Mouse (Mus musculus): ENCODE results near the gene Aven. TPM values are rescaled to one million over a fixed set of nuclear protein-coding genes. Genes with fewer than 3 reads are reported as not detected.

Aven gene
- polyA plus RNA-seq, 1 experiment from 2014 or later, result 3.2 TPM

DNA sequence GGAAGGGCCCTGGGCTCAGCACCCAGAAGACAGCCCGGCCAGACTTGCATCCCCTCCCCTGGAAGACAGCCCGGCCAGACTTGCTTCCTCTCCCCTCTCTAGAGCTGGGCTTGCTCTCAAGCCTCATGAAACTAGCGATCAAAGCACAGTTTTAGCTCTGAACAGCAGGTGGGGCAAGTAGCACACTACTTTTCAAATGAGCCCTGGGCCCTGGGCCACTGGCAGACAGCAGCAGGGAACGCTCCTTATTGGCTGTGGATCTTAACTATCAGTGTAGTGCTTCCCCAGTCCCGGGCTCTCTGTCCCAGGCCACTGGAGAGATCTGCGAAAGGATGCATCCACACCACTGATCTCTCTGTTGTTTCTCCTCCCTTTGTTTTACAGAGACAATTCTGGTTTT lies 8.4 kb downstream of the Aven start:
- Histone ChIP-seq H3K9ac (replicated peaks; ENCODE audit: low read length) (no peak overlapping the region), H3K4me3 (replicated peaks; ENCODE audit: low read depth, low read length) (no peak overlapping the region), H3K4me2 (ENCODE audit: low read length) (no peak overlapping the region), H3K4me1 (ENCODE audit: control insufficient read depth, insufficient read depth, low read length) (no peaks in the 10 kb centered on the region), H3K36me3 (ENCODE audit: control insufficient read depth, insufficient read depth, low read length) (no peaks in the 10 kb centered on the region), H3K27ac (replicated peaks; ENCODE audit: low read depth, low read length) (no peak overlapping the region), H3K27me3 (ENCODE audit: control insufficient read depth, insufficient read depth, low read length) (no peaks in the 10 kb centered on the region), H3K9me3 (ENCODE audit: control insufficient read depth, low read length) (no peaks in the 10 kb centered on the region)
- WGBS, result 2% methylated on average over 6 of the region's 6 CpGs
- peak; percentile 89 for ATAC-seq (ENCODE audit: low FRiP score, low TSS enrichment)
- peak; percentile 89 for DNase-seq

DNA sequence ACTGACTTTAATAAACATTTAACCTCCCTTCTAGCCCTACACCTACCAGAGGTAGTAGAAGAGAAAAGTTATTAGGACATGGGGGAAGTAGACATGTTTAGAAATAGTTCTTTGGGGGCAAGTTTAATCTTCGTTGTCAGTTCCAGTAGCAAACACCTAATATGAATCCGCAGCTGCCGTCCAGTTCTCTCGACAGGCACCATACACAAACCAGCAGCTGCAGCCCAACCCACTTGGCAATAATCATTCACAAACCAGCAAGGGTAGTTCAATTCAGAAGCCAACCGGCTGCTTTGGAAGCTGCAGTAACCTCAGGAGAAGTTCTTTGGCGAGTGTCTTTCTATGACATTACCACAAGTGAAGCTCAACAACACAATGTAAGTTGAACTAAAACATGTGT lies 11.2 kb downstream of the Aven start:
- ATAC-seq (ENCODE audit: low FRiP score, low TSS enrichment), result no peak
- whole genome bisulfite sequencing, result 91% methylated on average over 6 of the region's 6 CpGs
- Histone ChIP-seq H3K27me3 (ENCODE audit: control insufficient read depth, insufficient read depth, low read length) (no peaks in the 10 kb centered on the region), H3K27ac (replicated peaks; ENCODE audit: low read depth, low read length) (no peak overlapping the region), H3K4me3 (replicated peaks; ENCODE audit: low read depth, low read length) (no peak overlapping the region), H3K9me3 (ENCODE audit: control insufficient read depth, low read length) (no peaks in the 10 kb centered on the region), H3K9ac (replicated peaks; ENCODE audit: low read length) (no peak overlapping the region), H3K4me1 (ENCODE audit: control insufficient read depth, insufficient read depth, low read length) (no peaks in the 10 kb centered on the region), H3K36me3 (ENCODE audit: control insufficient read depth, insufficient read depth, low read length) (no peaks in the 10 kb centered on the region), H3K4me2 (ENCODE audit: low read length) (no peak overlapping the region)
- no peak for DNase-seq

DNA sequence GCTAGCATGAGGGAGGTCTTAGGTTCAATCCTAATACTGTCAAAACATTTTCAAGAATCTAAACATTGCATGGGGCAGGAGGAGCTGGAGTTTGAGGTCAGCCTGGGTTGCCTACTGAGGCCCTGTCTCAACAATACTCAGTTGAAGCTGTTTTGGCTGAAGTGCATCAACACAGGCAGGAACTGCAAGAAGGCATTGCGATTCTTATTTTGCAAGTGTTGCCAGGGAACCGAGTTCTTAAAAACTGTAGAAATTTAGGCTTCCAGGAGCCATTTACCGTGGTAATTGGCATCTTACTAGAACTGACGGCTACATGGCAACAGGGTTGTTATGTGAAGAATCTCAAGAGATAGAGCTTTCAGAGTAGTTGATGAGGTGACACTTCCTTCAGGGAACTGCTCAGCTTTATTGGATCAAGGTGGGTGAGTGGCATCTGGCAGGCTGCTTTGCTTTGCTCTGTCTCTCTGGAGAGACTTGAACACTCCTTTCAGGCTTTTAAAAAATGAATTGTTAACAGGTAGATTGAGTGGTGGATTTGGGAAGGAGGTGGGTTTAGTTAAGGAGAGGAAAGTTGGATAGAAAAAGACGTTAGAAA lies 14.2 kb downstream of the Aven start:
- Histone ChIP-seq H3K4me2 (ENCODE audit: low read length) (no peak overlapping the region), H3K27ac (replicated peaks; ENCODE audit: low read depth, low read length) (no peak overlapping the region), H3K36me3 (ENCODE audit: control insufficient read depth, insufficient read depth, low read length) (no peaks in the 10 kb centered on the region), H3K9me3 (ENCODE audit: control insufficient read depth, low read length) (no peaks in the 10 kb centered on the region), H3K27me3 (ENCODE audit: control insufficient read depth, insufficient read depth, low read length) (no peaks in the 10 kb centered on the region), H3K4me1 (ENCODE audit: control insufficient read depth, insufficient read depth, low read length) (no peaks in the 10 kb centered on the region), H3K4me3 (replicated peaks; ENCODE audit: low read depth, low read length) (no peak overlapping the region), H3K9ac (replicated peaks; ENCODE audit: low read length) (no peak overlapping the region)
- no peak for DNase-seq
- 77% methylated on average over 5 of the region's 5 CpGs for WGBS
- no peak for ATAC-seq (ENCODE audit: low FRiP score, low TSS enrichment)

DNA sequence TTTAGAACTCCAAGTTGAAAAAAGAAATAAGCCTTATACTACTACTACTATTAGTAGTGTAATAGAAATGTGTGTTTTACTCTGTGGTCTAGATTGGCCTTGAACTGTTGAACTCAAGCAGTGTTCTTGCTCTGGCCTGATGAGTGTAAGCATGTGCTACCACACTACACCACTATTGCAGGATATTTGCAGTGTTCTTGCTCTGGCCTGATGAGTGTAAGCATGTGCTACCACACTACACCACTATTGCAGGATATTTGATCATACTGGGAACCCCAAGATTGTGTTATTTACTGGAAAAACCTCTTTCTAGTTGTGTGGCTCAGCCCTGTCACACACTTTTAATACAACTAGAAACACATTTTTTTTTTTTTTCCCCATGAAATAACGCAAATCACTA lies 14.7 kb downstream of the Aven start:
- Histone ChIP-seq H3K36me3 (ENCODE audit: control insufficient read depth, insufficient read depth, low read length) (no peaks in the 10 kb centered on the region), H3K4me3 (replicated peaks; ENCODE audit: low read depth, low read length) (no peak overlapping the region), H3K27me3 (ENCODE audit: control insufficient read depth, insufficient read depth, low read length) (no peaks in the 10 kb centered on the region), H3K9me3 (ENCODE audit: control insufficient read depth, low read length) (no peaks in the 10 kb centered on the region), H3K4me2 (ENCODE audit: low read length) (no peak overlapping the region), H3K9ac (replicated peaks; ENCODE audit: low read length) (no peak overlapping the region), H3K27ac (replicated peaks; ENCODE audit: low read depth, low read length) (no peak overlapping the region), H3K4me1 (ENCODE audit: control insufficient read depth, insufficient read depth, low read length) (no peaks in the 10 kb centered on the region)
- no peak for ATAC-seq (ENCODE audit: low FRiP score, low TSS enrichment)
- DNase-seq, result no peak
- WGBS, result 96% methylated on average over 1 of the region's 1 CpGs

DNA sequence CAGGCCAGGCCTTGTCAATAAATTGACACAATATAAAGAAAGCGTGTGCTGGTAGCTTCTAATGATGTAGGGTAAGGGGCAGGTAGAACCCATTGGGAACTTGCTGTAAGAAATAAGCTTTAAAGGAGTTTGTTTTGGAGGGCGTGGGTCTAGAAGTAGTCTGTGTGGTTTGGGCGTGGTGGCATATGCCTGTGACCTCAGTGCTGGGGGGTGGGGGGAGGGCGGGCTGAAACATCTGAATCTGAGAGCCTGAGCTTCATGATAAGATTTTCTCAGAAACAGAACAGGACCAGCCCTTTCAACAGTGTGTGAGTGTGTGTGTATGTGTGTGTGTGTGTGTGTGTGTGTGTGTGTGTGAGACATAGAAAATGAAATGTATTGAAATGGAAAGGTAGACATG lies 17.4 kb downstream of the Aven start:
- no peaks in the 10 kb centered on the region for H3K9me3 ChIP-seq (ENCODE audit: control insufficient read depth, low read length)
- WGBS, result 94% methylated on average over 4 of the region's 4 CpGs
- ATAC-seq (ENCODE audit: low FRiP score, low TSS enrichment), result no peak
- no peak overlapping the region for H3K27ac ChIP-seq (replicated peaks; ENCODE audit: low read depth, low read length)
- no peak for DNase-seq
- no peaks in the 10 kb centered on the region for H3K36me3 ChIP-seq (ENCODE audit: control insufficient read depth, insufficient read depth, low read length)
- H3K27me3 ChIP-seq (ENCODE audit: control insufficient read depth, insufficient read depth, low read length), result no peaks in the 10 kb centered on the region
- no peaks in the 10 kb centered on the region for H3K4me1 ChIP-seq (ENCODE audit: control insufficient read depth, insufficient read depth, low read length)
- no peak overlapping the region for H3K4me3 ChIP-seq (replicated peaks; ENCODE audit: low read depth, low read length)
- no peak overlapping the region for H3K4me2 ChIP-seq (ENCODE audit: low read length)
- H3K9ac ChIP-seq (replicated peaks; ENCODE audit: low read length), result no peak overlapping the region

DNA sequence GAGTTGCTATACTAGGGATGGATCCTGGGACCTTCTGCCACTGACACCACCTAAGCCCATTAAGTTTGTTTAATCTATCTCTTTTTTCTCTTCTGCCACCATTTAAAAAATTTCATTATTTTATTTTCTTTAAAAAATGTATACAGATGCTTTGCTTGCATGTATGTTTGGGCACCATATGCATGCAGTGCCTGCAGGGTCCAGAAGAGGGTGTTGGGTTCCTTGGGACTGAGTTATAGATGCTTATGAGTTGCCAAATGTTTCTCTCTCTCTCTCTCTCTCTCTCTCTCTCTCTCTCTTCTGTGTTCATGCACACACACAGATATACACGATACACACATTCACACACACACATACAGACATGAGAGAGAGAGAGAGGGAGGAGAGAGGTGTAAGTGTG lies 20.3 kb downstream of the Aven start:
- ATAC-seq (ENCODE audit: low FRiP score, low TSS enrichment), result no peak

DNA sequence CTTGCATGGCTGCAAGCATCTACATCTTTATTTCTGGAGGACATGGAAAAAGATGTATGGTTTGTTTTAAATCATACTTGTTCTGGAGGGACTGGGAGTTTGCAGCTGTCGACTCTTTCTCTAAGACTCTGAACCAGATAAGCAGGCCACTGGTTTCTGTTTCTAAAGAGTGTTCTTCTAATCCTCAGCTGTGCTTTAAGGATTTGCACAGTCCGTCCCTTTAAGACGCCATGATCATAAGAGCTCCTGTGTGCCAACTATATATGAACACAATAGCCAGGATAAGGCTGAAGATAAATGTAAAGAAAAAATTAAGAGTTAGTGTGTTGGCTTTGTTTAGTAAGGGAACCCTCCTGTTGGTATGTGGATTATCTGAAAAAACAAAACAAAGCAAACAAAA lies 24.0 kb downstream of the Aven start:
- no peak overlapping the region for H3K4me2 ChIP-seq (ENCODE audit: low read length)
- 67% methylated on average over 3 of the region's 3 CpGs for WGBS
- ATAC-seq (ENCODE audit: low FRiP score, low TSS enrichment) (no peak), DNase-seq (no peak)
- no peak overlapping the region for H3K4me3 ChIP-seq (replicated peaks; ENCODE audit: low read depth, low read length)
- no peaks in the 10 kb centered on the region for H3K36me3 ChIP-seq (ENCODE audit: control insufficient read depth, insufficient read depth, low read length)
- H3K27ac ChIP-seq (replicated peaks; ENCODE audit: low read depth, low read length), result no peak overlapping the region
- H3K9me3 ChIP-seq (ENCODE audit: control insufficient read depth, low read length), result no peaks in the 10 kb centered on the region
- H3K4me1 ChIP-seq (ENCODE audit: control insufficient read depth, insufficient read depth, low read length), result no peaks in the 10 kb centered on the region
- no peaks in the 10 kb centered on the region for H3K27me3 ChIP-seq (ENCODE audit: control insufficient read depth, insufficient read depth, low read length)
- no peak overlapping the region for H3K9ac ChIP-seq (replicated peaks; ENCODE audit: low read length)

More for the DNA sequence above, 20.3 kb downstream of the Aven start:
- Histone ChIP-seq H3K4me2 (ENCODE audit: low read length) (no peak overlapping the region), H3K4me1 (ENCODE audit: control insufficient read depth, insufficient read depth, low read length) (no peaks in the 10 kb centered on the region), H3K27ac (replicated peaks; ENCODE audit: low read depth, low read length) (no peak overlapping the region), H3K9me3 (ENCODE audit: control insufficient read depth, low read length) (no peaks in the 10 kb centered on the region), H3K36me3 (ENCODE audit: control insufficient read depth, insufficient read depth, low read length) (no peaks in the 10 kb centered on the region), H3K9ac (replicated peaks; ENCODE audit: low read length) (no peak overlapping the region), H3K4me3 (replicated peaks; ENCODE audit: low read depth, low read length) (no peak overlapping the region), H3K27me3 (ENCODE audit: control insufficient read depth, insufficient read depth, low read length) (no peaks in the 10 kb centered on the region)
- DNase-seq, result no peak
- 94% methylated on average over 1 of the region's 1 CpGs for WGBS

DNA sequence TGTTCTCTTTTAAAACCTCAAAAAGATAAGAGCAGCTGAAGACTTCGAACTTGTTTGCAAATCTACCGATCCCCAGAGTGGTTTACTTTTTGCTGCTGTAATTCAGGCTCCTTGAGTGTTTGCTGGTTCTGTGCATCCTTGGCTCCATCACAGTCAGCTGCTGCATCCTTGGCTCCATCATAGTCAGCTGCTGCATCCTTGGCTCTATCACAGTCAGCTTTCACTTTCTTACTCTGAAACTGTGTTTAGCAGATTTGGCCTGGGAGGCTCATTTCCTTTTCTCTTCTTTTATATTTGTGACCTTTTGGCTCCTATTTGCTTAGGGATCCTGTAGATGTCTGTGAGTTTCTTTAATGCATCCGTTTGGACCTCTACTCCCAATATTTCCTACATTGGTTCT lies 24.5 kb downstream of the Aven start:
- DNase-seq (no peak), ATAC-seq (ENCODE audit: low FRiP score, low TSS enrichment) (no peak)
- Histone ChIP-seq H3K9ac (replicated peaks; ENCODE audit: low read length) (no peak overlapping the region), H3K4me1 (ENCODE audit: control insufficient read depth, insufficient read depth, low read length) (no peaks in the 10 kb centered on the region), H3K9me3 (ENCODE audit: control insufficient read depth, low read length) (no peaks in the 10 kb centered on the region), H3K4me3 (replicated peaks; ENCODE audit: low read depth, low read length) (no peak overlapping the region), H3K36me3 (ENCODE audit: control insufficient read depth, insufficient read depth, low read length) (no peaks in the 10 kb centered on the region), H3K4me2 (ENCODE audit: low read length) (no peak overlapping the region), H3K27me3 (ENCODE audit: control insufficient read depth, insufficient read depth, low read length) (no peaks in the 10 kb centered on the region), H3K27ac (replicated peaks; ENCODE audit: low read depth, low read length) (no peak overlapping the region)
- WGBS, result 84% methylated on average over 3 of the region's 3 CpGs

DNA sequence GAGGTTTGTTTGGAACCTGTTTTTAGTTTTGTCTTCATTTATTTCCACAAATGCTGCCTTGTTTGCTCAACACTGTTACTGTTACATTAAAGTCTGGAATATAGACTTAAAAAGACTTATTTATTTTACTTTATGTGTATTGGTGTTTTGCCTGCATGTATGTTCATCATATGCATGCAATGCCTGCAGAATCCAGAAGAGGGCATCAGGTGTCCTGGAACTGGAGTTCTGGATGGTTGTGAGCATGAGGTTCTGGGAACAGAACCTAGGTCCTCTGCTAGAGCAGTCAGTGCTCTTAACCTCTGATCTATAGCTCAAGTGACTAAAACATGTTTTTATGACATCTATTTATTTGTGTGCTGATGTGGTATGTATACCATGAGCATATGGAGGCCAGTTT lies 25.8 kb downstream of the Aven start:
- Histone ChIP-seq H3K4me1 (ENCODE audit: control insufficient read depth, insufficient read depth, low read length) (no peaks in the 10 kb centered on the region), H3K9me3 (ENCODE audit: control insufficient read depth, low read length) (no peaks in the 10 kb centered on the region), H3K27me3 (ENCODE audit: control insufficient read depth, insufficient read depth, low read length) (no peaks in the 10 kb centered on the region), H3K36me3 (ENCODE audit: control insufficient read depth, insufficient read depth, low read length) (no peaks in the 10 kb centered on the region), H3K4me3 (replicated peaks; ENCODE audit: low read depth, low read length) (no peak overlapping the region), H3K4me2 (ENCODE audit: low read length) (no peak overlapping the region), H3K9ac (replicated peaks; ENCODE audit: low read length) (no peak overlapping the region), H3K27ac (replicated peaks; ENCODE audit: low read depth, low read length) (no peak overlapping the region)
- DNase-seq (no peak), ATAC-seq (ENCODE audit: low FRiP score, low TSS enrichment) (no peak)
